19 mouse cellular contexts compared by ENCODE assay signal in genomic region chr7:127166501-127166900, GRCm38 (mm10). TPM values are rescaled to one million over a fixed set of nuclear protein-coding genes. Genes with fewer than 3 reads are reported as not detected.
DNase-seq lines count a peak whose midpoint lies in the region; ATAC-seq and TF ChIP-seq lines count a peak whose summit lies in the region.
"Had no signal": no experiment of that assay in that cellular context is flagged by ENCODE, and none has a peak within 500 bp of the region (broad histone marks: within the 10 kb centered on the region; RNA-seq: fewer than 3 reads in every experiment).

No protein-coding gene starts in this region.

- peak; percentile 37 for DNase-seq in T-cell, adult 2 months (ENCODE audit: low spot score)
- peak; percentile 71 for DNase-seq in induced T-regulatory cell, adult 2 months (ENCODE audit: low read depth)
- no peak for DNase-seq in heart, postnatal 14 days
- no peak for DNase-seq in hindbrain, postnatal 0 days (ENCODE audit: low spot score)
- DNase-seq in liver, embryonic 11.5 days (ENCODE audit: low spot score) = no peak
- no peak for DNase-seq in left cerebral cortex, adult 18-20 months (ENCODE audit: low spot score in 2 of 2)
- DNase-seq: adrenal gland, postnatal 14 days; cerebellum, adult 18-20 months; cerebellum, adult 9-11 months; cerebellum, postnatal 36 days; gastrocnemius, postnatal 36 days; heart, adult 11 months; heart, postnatal 10 days; kidney, adult 11 months had no signal

- no peak overlapping the region for H3K9ac ChIP-seq in hindbrain, postnatal 0 days (replicated peaks; ENCODE audit: low read length)
- no peak overlapping the region for H3K9ac ChIP-seq in liver, embryonic 11.5 days (ENCODE audit: low read depth, low read length)
- H3K9ac ChIP-seq: forebrain, embryonic 15.5 days; hindbrain, embryonic 13.5 days had no signal

- TF ChIP-seq CTCF in hindbrain, postnatal 0 days (IDR thresholded peaks at IDR 0.05; ENCODE audit: low read depth) = no peak

- peak; percentile 57 for ATAC-seq in CD4-positive, CD25-positive, alpha-beta regulatory T cell, adult 4 months
- ATAC-seq in hindbrain, postnatal 0 days = no peak
- ATAC-seq in liver, embryonic 11.5 days (replicated peaks; ENCODE audit: low FRiP score) = no peak
- ATAC-seq: forebrain, embryonic 15.5 days had no signal

- H3K4me2 ChIP-seq in hindbrain, postnatal 0 days (ENCODE audit: low read depth, low read length) = no peak overlapping the region
- H3K4me2 ChIP-seq in liver, embryonic 11.5 days = no peak overlapping the region
- H3K4me2 ChIP-seq: forebrain, embryonic 15.5 days; hindbrain, embryonic 13.5 days had no signal

- H3K9me3 ChIP-seq in hindbrain, postnatal 0 days (ENCODE audit: low read length) = no peaks in the 10 kb centered on the region
- H3K9me3 ChIP-seq in liver, embryonic 11.5 days (ENCODE audit: control insufficient read depth, low read length) = no peaks in the 10 kb centered on the region
- H3K9me3 ChIP-seq: embryonic facial prominence, embryonic 10.5 days; forebrain, embryonic 15.5 days; hindbrain, embryonic 13.5 days had no signal

- H3K4me3 ChIP-seq in hindbrain, postnatal 0 days (ENCODE audit: low read length) = no peak overlapping the region
- H3K4me3 ChIP-seq in liver, embryonic 11.5 days (ENCODE audit: low read depth, low read length) = no peak overlapping the region
- H3K4me3 ChIP-seq: embryonic facial prominence, embryonic 10.5 days; forebrain, embryonic 15.5 days; heart, embryonic 10.5 days; hindbrain, embryonic 13.5 days had no signal

- no peaks in the 10 kb centered on the region for H3K4me1 ChIP-seq in hindbrain, postnatal 0 days (ENCODE audit: insufficient read depth, low read length)
- H3K4me1 ChIP-seq in liver, embryonic 11.5 days (replicated peaks; ENCODE audit: control insufficient read depth, insufficient read depth, low read length) = peaks cover 2% of the 10 kb centered on the region
- H3K4me1 ChIP-seq: embryonic facial prominence, embryonic 10.5 days; forebrain, embryonic 15.5 days; heart, embryonic 10.5 days; hindbrain, embryonic 13.5 days had no signal

- no peak overlapping the region for H3K27ac ChIP-seq in hindbrain, postnatal 0 days
- H3K27ac ChIP-seq in liver, embryonic 11.5 days (ENCODE audit: low read depth, low read length) = no peak overlapping the region
- H3K27ac ChIP-seq: embryonic facial prominence, embryonic 10.5 days; forebrain, embryonic 15.5 days; heart, embryonic 10.5 days; hindbrain, embryonic 13.5 days had no signal

- WGBS in hindbrain, postnatal 0 days = 90% methylated on average over 5 of the region's 5 CpGs
- 73% methylated on average over 5 of the region's 5 CpGs for WGBS in liver, embryonic 11.5 days

- H3K27me3 ChIP-seq in hindbrain, postnatal 0 days (ENCODE audit: insufficient read depth, low read length) = no peaks in the 10 kb centered on the region
- no peaks in the 10 kb centered on the region; the same call in 1 of the 2 replicates for H3K27me3 ChIP-seq in liver, embryonic 11.5 days (replicated peaks; ENCODE audit: control insufficient read depth, insufficient read depth, low read length)
- H3K27me3 ChIP-seq: forebrain, embryonic 15.5 days; hindbrain, embryonic 13.5 days had no signal

- no peaks in the 10 kb centered on the region for H3K36me3 ChIP-seq in hindbrain, postnatal 0 days (ENCODE audit: insufficient read depth, low read length)
- H3K36me3 ChIP-seq in liver, embryonic 11.5 days (ENCODE audit: control insufficient read depth, insufficient read depth, low read length) = no peaks in the 10 kb centered on the region
- H3K36me3 ChIP-seq: embryonic facial prominence, embryonic 10.5 days; forebrain, embryonic 15.5 days; heart, embryonic 10.5 days; hindbrain, embryonic 13.5 days had no signal

- intact Hi-C loops in heart, postnatal 14 days (cut with DNase I) = no loop called here

RNA-seq across cellular contexts. Expression of gene Spn, which starts 28.9 kb away (rescaled TPM):
- polyA plus RNA-seq in CD4-positive, CD25-positive, alpha-beta regulatory T cell, adult 4 months (2017; shearing (Covaris generic)) = 100 to 1,000 TPM; 101 to 103 TPM
- total RNA-seq in heart, postnatal 14 days (2021) = 1 to 10 TPM in 1 of 2 experiments, under 1 TPM in 1; 0.38 to 2.0 TPM
- total RNA-seq in hindbrain, postnatal 0 days (2014; rRNA removed) = 0.11 and 0.21 TPM in 2 replicates
- polyA plus RNA-seq in hindbrain, postnatal 0 days (2015; fragmentation: Nextera tagmentation; extraction: Ambion mirVana) = 0.05 and 0.09 TPM in 2 replicates
- polyA plus RNA-seq in liver, embryonic 11.5 days (2014; fragmentation: Nextera tagmentation; extraction: Ambion mirVana) = 12.7 and 14.4 TPM in 2 replicates
- total RNA-seq in left cerebral cortex, adult 18-20 months (2021) = under 1 TPM; 0.09 to 0.16 TPM
- polyA plus RNA-seq: forebrain, embryonic 15.5 days had no signal

RNA-seq across cellular contexts. Expression of gene Cd2bp2, which starts 29.3 kb away (rescaled TPM):
- polyA plus RNA-seq in CD4-positive, CD25-positive, alpha-beta regulatory T cell, adult 4 months (2017; shearing (Covaris generic)) = 10 to 100 TPM; 39.7 to 51.9 TPM
- 10 to 100 TPM; 38.0 to 43.7 TPM for total RNA-seq in heart, postnatal 14 days (2021)
- total RNA-seq in hindbrain, postnatal 0 days (2014; rRNA removed) = 59.7 and 75.0 TPM in 2 replicates
- polyA plus RNA-seq in hindbrain, postnatal 0 days (2015; fragmentation: Nextera tagmentation; extraction: Ambion mirVana) = 57.0 and 62.3 TPM in 2 replicates
- polyA plus RNA-seq in liver, embryonic 11.5 days (2014; fragmentation: Nextera tagmentation; extraction: Ambion mirVana) = 50.3 and 59.5 TPM in 2 replicates
- total RNA-seq in left cerebral cortex, adult 18-20 months (2021) = 10 to 100 TPM; 88.0 to 90.2 TPM

RNA-seq across cellular contexts. Expression of gene Tbc1d10b, which starts 41.8 kb away (rescaled TPM):
- 10 to 100 TPM; 12.5 to 18.4 TPM for polyA plus RNA-seq in CD4-positive, CD25-positive, alpha-beta regulatory T cell, adult 4 months (2017; shearing (Covaris generic))
- 10 to 100 TPM; 29.2 to 30.5 TPM for total RNA-seq in heart, postnatal 14 days (2021)
- total RNA-seq in hindbrain, postnatal 0 days (2014; rRNA removed) = 68.6 and 69.4 TPM in 2 replicates
- polyA plus RNA-seq in hindbrain, postnatal 0 days (2015; fragmentation: Nextera tagmentation; extraction: Ambion mirVana) = 25.4 and 28.1 TPM in 2 replicates
- 28.2 and 29.0 TPM in 2 replicates for polyA plus RNA-seq in liver, embryonic 11.5 days (2014; fragmentation: Nextera tagmentation; extraction: Ambion mirVana)
- 10 to 100 TPM; 90.8 to 94.1 TPM for total RNA-seq in left cerebral cortex, adult 18-20 months (2021)

RNA-seq across cellular contexts. Expression of gene Mylpf, which starts 42.2 kb away (rescaled TPM):
- 10 to 100 TPM; 25.4 to 31.5 TPM for polyA plus RNA-seq in CD4-positive, CD25-positive, alpha-beta regulatory T cell, adult 4 months (2017; shearing (Covaris generic))
- 1 to 10 TPM; 1.1 to 4.2 TPM for total RNA-seq in heart, postnatal 14 days (2021)
- total RNA-seq in hindbrain, postnatal 0 days (2014; rRNA removed) = 15.5 TPM in 1 of 2 replicates, not detected in the other
- polyA plus RNA-seq in hindbrain, postnatal 0 days (2015; fragmentation: Nextera tagmentation; extraction: Ambion mirVana) = 3.0 and 3.1 TPM in 2 replicates
- 31.5 and 33.6 TPM in 2 replicates for polyA plus RNA-seq in liver, embryonic 11.5 days (2014; fragmentation: Nextera tagmentation; extraction: Ambion mirVana)
- total RNA-seq in left cerebral cortex, adult 18-20 months (2021) = 1 to 10 TPM; 2.1 to 3.0 TPM

RNA-seq across cellular contexts. Expression of gene Qprt, which starts 44.5 kb away (rescaled TPM):
- 10 to 100 TPM in 1 of 2 experiments, 1 to 10 TPM in 1; 7.5 to 15.2 TPM for polyA plus RNA-seq in CD4-positive, CD25-positive, alpha-beta regulatory T cell, adult 4 months (2017; shearing (Covaris generic))
- not detected for total RNA-seq in heart, postnatal 14 days (2021)
- total RNA-seq in hindbrain, postnatal 0 days (2014; rRNA removed) = 1.0 and 2.0 TPM in 2 replicates
- polyA plus RNA-seq in hindbrain, postnatal 0 days (2015; fragmentation: Nextera tagmentation; extraction: Ambion mirVana) = 1.7 and 1.8 TPM in 2 replicates
- 43.8 and 44.2 TPM in 2 replicates for polyA plus RNA-seq in liver, embryonic 11.5 days (2014; fragmentation: Nextera tagmentation; extraction: Ambion mirVana)
- under 1 TPM; 0.54 to 0.63 TPM for total RNA-seq in left cerebral cortex, adult 18-20 months (2021)

Comparison
In these comparisons a context has a peak if more than half of its experiments do, and no peak if none do; other contexts are left out.
1. DNase-seq: peak in T-cell, adult 2 months (single experiment) and induced T-regulatory cell, adult 2 months (single experiment); none in heart, postnatal 14 days (0 of 2), hindbrain, postnatal 0 days (single experiment), liver, embryonic 11.5 days (single experiment) and left cerebral cortex, adult 18-20 months (0 of 2).